Mouse (Mus musculus) kidney, adult 2 months (tissue): ENCODE data around the gene Psmd11.

ENCODE experiments used
- CTCF ChIP-seq: fragments of 200-500 bp; conservative IDR thresholded peaks from 2 replicates; pipeline ENCODE4 v1.5.1; 2011; ENCODE audit warnings: low read depth, mild to moderate bottlenecking, control low read depth, low read length, moderate library complexity, mixed read lengths; ENCODE audit not compliant: insufficient read depth, insufficient read length
- POLR2A ChIP-seq: fragments of 200-500 bp; IDR thresholded peaks from one replicate; pipeline ENCODE4 v1.6.1; 2011; ENCODE audit warnings: low read depth, low read length, control low read depth

DNA sequence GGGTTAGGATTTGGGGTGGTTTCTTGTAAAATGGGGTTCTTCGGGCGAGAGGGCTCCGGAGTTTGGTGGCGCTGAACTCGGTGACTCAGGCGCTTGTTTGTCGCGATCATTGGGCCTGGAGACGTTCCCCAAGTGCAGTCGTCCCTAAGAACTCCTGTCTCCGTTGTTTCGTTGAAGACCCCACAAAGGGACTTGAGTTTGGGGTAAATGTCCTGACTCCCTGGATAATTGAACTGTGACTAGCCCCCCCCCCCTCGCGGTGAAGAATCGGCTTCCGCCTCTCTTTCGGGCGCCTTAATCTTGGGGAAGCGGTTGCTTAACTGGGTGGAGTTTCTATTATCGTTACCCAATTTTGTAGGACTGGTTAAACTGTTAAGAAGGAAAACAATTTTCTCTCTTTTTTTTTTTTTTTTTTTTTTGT, 44.8 kb upstream of the Psmd11 start:
- no peak for TF ChIP-seq CTCF
- no peak for TF ChIP-seq POLR2A
